Mouse (Mus musculus) hindbrain, embryonic 11.5 days (tissue): Measurements from ENCODE around the gene Taok3. TPM values are rescaled to one million over a fixed set of nuclear protein-coding genes. Genes with fewer than 3 reads are reported as not detected.

Experiments used
- ATAC-seq: fragments of 200-750 bp; cut with Nextera tagmentation; 2 replicates; pipeline ENCODE4 v1.8.0; 2017; ENCODE audit warnings: mild to moderate bottlenecking, moderate TSS enrichment, moderate library complexity; ENCODE audit not compliant: low FRiP score
- DNase-seq: peaks from one replicate; pipeline ENCODE4 v3.0.0-alpha.2; 2015; ENCODE audit warnings: low spot score
- H3K27ac ChIP-seq: fragments of 300-500 bp; sonication (generic); 2 replicates; pipeline ENCODE4 v1.5.1; 2014; ENCODE audit warnings: mild to moderate bottlenecking, low read depth, low read length
- H3K27me3 ChIP-seq: fragments of 300-500 bp; sonication (generic); 2 replicates; pipeline ENCODE4 v1.6.1; 2014; ENCODE audit warnings: mild to moderate bottlenecking, low read length, moderate library complexity, mixed read lengths; ENCODE audit not compliant: control insufficient read depth, insufficient read depth
- H3K36me3 ChIP-seq: fragments of 300-500 bp; sonication (generic); 2 replicates; pipeline ENCODE4 v1.6.1; 2014; ENCODE audit warnings: mild to moderate bottlenecking, low read length, moderate library complexity, mixed read lengths; ENCODE audit not compliant: control insufficient read depth, insufficient read depth
- H3K4me1 ChIP-seq: fragments of 300-500 bp; sonication (generic); replicated peaks from 2 replicates; pipeline ENCODE4 v1.6.1; 2014; ENCODE audit warnings: low read length, mixed read lengths; ENCODE audit not compliant: control insufficient read depth, insufficient read depth
- H3K4me2 ChIP-seq: fragments of 300-500 bp; sonication (generic); replicated peaks from 2 replicates; pipeline ENCODE4 v1.6.1; 2014; ENCODE audit warnings: mild to moderate bottlenecking, low read depth, low read length
- H3K4me3 ChIP-seq: fragments of 300-500 bp; sonication (generic); 2 replicates; pipeline ENCODE4 v1.5.1; 2014; ENCODE audit warnings: low read depth, low read length
- H3K9ac ChIP-seq: fragments of 300-500 bp; sonication (generic); 2 replicates; pipeline ENCODE4 v1.6.1; 2014; ENCODE audit warnings: low read depth, low read length
- H3K9me3 ChIP-seq: fragments of 300-500 bp; sonication (generic); 2 replicates; pipeline ENCODE4 v1.6.1; 2016; ENCODE audit warnings: low read length; ENCODE audit not compliant: control insufficient read depth
- WGBS: fragments of 180-500 bp; shearing (Covaris S2); extraction: QIAGEN DNeasy Blood & Tissue Kit; methylation state at CpG from one replicate; pipeline ENCODE4 v1.1.7; 2014; 5-methylcytosine and 5-hydroxymethylcytosine counted together
- polyA plus RNA-seq: library from polyadenylated mRNA; unstranded; fragments of >200 nt; fragmentation: Nextera tagmentation; extraction: Ambion mirVana; gene quantifications from 2 replicates; pipeline ENCODE4 v1.2.1, GENCODE M21; 2014

Taok3 gene
- polyA plus RNA-seq, 1 experiment from 2014 or later, result 21.7 TPM

DNA sequence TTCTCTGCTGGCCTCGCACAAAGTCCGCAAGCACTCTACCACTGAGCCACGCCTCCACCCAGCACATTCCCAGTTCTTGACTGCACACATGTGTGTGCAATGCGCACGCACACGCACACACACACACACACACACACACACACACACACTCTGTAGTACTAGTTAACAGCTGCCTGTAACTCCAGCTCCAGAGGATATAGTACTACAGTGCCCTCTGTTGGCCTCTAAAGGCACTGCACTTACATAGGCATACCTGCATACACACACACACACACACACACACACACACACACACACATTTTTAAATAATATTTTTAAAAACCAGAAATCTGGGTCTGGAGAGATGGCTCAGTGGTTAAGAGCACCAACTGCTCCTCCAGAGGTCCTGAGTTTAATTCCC lies 157.9 kb downstream of the Taok3 start:
- WGBS, result 92% methylated on average over 6 of the region's 6 CpGs
- H3K36me3 ChIP-seq, result peaks cover 8% of the 10 kb centered on the region
- ATAC-seq (no peak), DNase-seq (no peak)
- H3K27me3 ChIP-seq, result no peaks in the 10 kb centered on the region
- no peak overlapping the region for H3K9ac ChIP-seq
- no peak overlapping the region for H3K27ac ChIP-seq
- no peak overlapping the region for H3K4me3 ChIP-seq
- no peaks in the 10 kb centered on the region for H3K4me1 ChIP-seq
- H3K9me3 ChIP-seq, result no peaks in the 10 kb centered on the region
- no peak overlapping the region for H3K4me2 ChIP-seq

GRCm38 (mm10) chr5:117278809-117279668 lies 159.1 kb downstream of the Taok3 start:
- no peak overlapping the region for H3K9ac ChIP-seq
- ATAC-seq (no peak), DNase-seq (no peak)
- no peak overlapping the region for H3K4me3 ChIP-seq
- H3K4me2 ChIP-seq, result no peak overlapping the region
- no peaks in the 10 kb centered on the region for H3K4me1 ChIP-seq
- H3K27ac ChIP-seq, result no peak overlapping the region
- peaks cover 11% of the 10 kb centered on the region for H3K36me3 ChIP-seq
- H3K27me3 ChIP-seq, result no peaks in the 10 kb centered on the region
- H3K9me3 ChIP-seq, result no peaks in the 10 kb centered on the region
- 91% methylated on average over 15 of the region's 15 CpGs for WGBS

DNA sequence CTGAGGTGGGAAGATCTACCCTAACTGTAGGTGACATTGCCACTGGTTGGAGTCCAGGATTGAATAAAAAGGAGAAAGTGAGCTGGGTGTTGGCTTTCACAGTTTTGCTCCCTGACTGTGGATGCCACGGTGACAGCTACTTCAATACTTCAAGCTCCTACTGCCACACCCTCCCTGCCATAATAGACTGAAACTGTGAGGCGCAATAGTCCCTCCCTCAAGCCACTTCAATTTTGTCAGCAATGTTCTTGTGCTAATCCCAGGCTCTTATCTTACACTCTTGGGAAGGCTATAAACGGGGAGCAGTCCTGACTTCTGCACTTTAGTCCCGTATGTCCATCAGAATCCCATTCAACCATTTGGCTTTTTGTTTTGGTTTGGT lies 159.7 kb downstream of the Taok3 start:
- Histone ChIP-seq H3K36me3 (peaks cover 15% of the 10 kb centered on the region), H3K9me3 (no peaks in the 10 kb centered on the region)
- no peak for DNase-seq

DNA sequence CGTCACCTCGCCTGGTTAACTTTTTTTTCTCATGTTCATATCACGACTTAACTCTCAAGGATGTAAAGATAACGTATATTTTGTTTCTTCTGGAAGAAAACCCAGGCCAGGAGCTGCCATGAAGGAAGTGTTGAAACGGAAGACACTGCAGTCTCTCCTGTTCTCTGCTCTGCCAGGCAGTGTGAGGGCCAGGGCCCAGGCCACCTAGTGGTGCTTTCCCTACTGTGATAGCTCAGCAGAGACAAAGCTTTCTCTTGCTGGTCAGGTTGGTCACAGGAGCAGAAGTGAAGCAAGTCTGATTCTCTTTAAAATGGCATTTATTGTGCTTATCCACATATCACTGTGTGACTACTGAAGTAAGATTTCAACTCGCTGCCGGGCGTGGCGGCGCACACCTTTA lies 161.6 kb downstream of the Taok3 start:
- Histone ChIP-seq H3K9ac (no peak overlapping the region), H3K4me3 (no peak overlapping the region), H3K4me1 (peaks cover 5% of the 10 kb centered on the region; the same call in 1 of the 2 replicates), H3K27ac (no peak overlapping the region), H3K4me2 (no peak overlapping the region), H3K9me3 (no peaks in the 10 kb centered on the region), H3K27me3 (no peaks in the 10 kb centered on the region), H3K36me3 (peaks cover 16% of the 10 kb centered on the region)
- no peak for DNase-seq
- WGBS, result 92% methylated on average over 10 of the region's 10 CpGs
- ATAC-seq, result no peak

More for the DNA sequence above, 159.7 kb downstream of the Taok3 start:
- WGBS, result 84% methylated on average over 4 of the region's 4 CpGs
- no peak overlapping the region for H3K27ac ChIP-seq
- no peak for ATAC-seq
- H3K4me3 ChIP-seq, result no peak overlapping the region
- no peak overlapping the region for H3K4me2 ChIP-seq
- no peaks in the 10 kb centered on the region for H3K27me3 ChIP-seq
- H3K4me1 ChIP-seq, result no peaks in the 10 kb centered on the region
- H3K9ac ChIP-seq, result no peak overlapping the region

- no peaks in the 10 kb centered on the region for H3K27me3 ChIP-seq
- peaks cover 16% of the 10 kb centered on the region for H3K36me3 ChIP-seq
- H3K4me3 ChIP-seq, result no peak overlapping the region
- no peaks in the 10 kb centered on the region for H3K9me3 ChIP-seq
- peaks cover 5% of the 10 kb centered on the region; the same call in 1 of the 2 replicates for H3K4me1 ChIP-seq
- no peak overlapping the region for H3K27ac ChIP-seq
- 93% methylated on average over 8 of the region's 8 CpGs for whole genome bisulfite sequencing
- DNase-seq (no peak), ATAC-seq (no peak)
- no peak overlapping the region for H3K9ac ChIP-seq
- H3K4me2 ChIP-seq, result no peak overlapping the region
These were observed 162.4 kb downstream of the Taok3 start for GRCm38 (mm10) chr5:117282360-117282759.

GRCm38 (mm10) chr5:117284029-117284428 lies 164.1 kb downstream of the Taok3 start:
- Histone ChIP-seq H3K36me3 (peaks cover 16% of the 10 kb centered on the region), H3K27me3 (no peaks in the 10 kb centered on the region)

GRCm38 (mm10) chr5:117284682-117285081 lies 164.8 kb downstream of the Taok3 start:
- Histone ChIP-seq H3K4me1 (peaks cover 5% of the 10 kb centered on the region; the same call in 1 of the 2 replicates), H3K9me3 (no peaks in the 10 kb centered on the region), H3K4me2 (no peak overlapping the region), H3K27ac (no peak overlapping the region), H3K4me3 (no peak overlapping the region), H3K36me3 (peaks cover 16% of the 10 kb centered on the region), H3K27me3 (no peaks in the 10 kb centered on the region), H3K9ac (no peak overlapping the region)
- ATAC-seq, result no peak
- DNase-seq, result no peak
- whole genome bisulfite sequencing, result 87% methylated on average over 7 of the region's 7 CpGs

More at GRCm38 (mm10) chr5:117284029-117284428, 164.1 kb downstream of the Taok3 start:
- Histone ChIP-seq H3K27ac (no peak overlapping the region), H3K4me1 (peaks cover 5% of the 10 kb centered on the region; the same call in 1 of the 2 replicates), H3K9me3 (no peaks in the 10 kb centered on the region), H3K4me2 (no peak overlapping the region), H3K4me3 (no peak overlapping the region), H3K9ac (no peak overlapping the region)
- ATAC-seq (no peak), DNase-seq (no peak)
- 82% methylated on average over 9 of the region's 9 CpGs for WGBS

GRCm38 (mm10) chr5:117285266-117285665 lies 165.3 kb downstream of the Taok3 start:
- Histone ChIP-seq H3K9me3 (no peaks in the 10 kb centered on the region), H3K9ac (no peak overlapping the region), H3K27me3 (no peaks in the 10 kb centered on the region), H3K4me3 (no peak overlapping the region), H3K4me1 (peaks cover 5% of the 10 kb centered on the region; the same call in 1 of the 2 replicates), H3K36me3 (peaks cover 16% of the 10 kb centered on the region), H3K4me2 (no peak overlapping the region), H3K27ac (no peak overlapping the region)
- no peak for DNase-seq
- WGBS, result 77% methylated on average over 3 of the region's 4 CpGs
- ATAC-seq, result no peak

DNA sequence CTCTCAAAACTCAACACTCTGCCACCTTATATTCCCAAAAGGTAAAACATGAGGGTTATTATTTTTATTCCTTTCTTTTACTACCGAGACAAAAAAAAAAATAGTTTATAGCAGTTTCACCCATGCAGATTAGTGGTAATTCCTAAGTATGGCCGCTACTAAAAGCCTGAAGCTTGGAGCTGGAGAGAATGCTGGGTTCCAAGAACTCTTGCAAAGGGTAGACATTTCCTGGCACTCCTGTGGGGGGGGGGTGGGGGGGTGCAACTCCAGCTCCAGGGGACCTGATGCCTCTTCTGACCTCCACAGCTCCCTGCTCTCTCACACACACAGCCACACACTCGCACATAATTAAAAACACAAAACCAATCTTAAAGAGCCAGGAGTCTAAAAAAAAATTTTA lies 166.4 kb downstream of the Taok3 start:
- H3K9me3 ChIP-seq, result no peaks in the 10 kb centered on the region
- 63% methylated on average over 3 of the region's 3 CpGs for WGBS
- H3K4me1 ChIP-seq, result peaks cover 5% of the 10 kb centered on the region; the same call in 1 of the 2 replicates
- H3K36me3 ChIP-seq, result peaks cover 14% of the 10 kb centered on the region
- peak overlapping the region; percentile 77 for H3K4me3 ChIP-seq
- peak overlapping the region; percentile 63 for H3K4me2 ChIP-seq
- no peak for ATAC-seq
- no peaks in the 10 kb centered on the region for H3K27me3 ChIP-seq
- no peak for DNase-seq
- H3K9ac ChIP-seq, result peak overlapping the region; percentile 81
- H3K27ac ChIP-seq, result no peak overlapping the region
